Mouse (Mus musculus) kidney, embryonic 14.5 days (tissue): Measurements from ENCODE around the gene Exoc4. TPM values are rescaled to one million over a fixed set of nuclear protein-coding genes. Genes with fewer than 3 reads are reported as not detected.

Source experiments
- ATAC-seq: fragments of 200-750 bp; cut with Nextera tagmentation; 2 replicates; pipeline ENCODE4 v1.8.0; 2017; ENCODE audit warnings: moderate number of reproducible peaks, mild to moderate bottlenecking, moderate TSS enrichment, moderate library complexity; ENCODE audit not compliant: low FRiP score, low TSS enrichment
- H3K27ac ChIP-seq: fragments of 300-500 bp; sonication (generic); 2 replicates; pipeline ENCODE4 v1.5.1; 2014; ENCODE audit warnings: low read depth, mild to moderate bottlenecking, low read length, moderate library complexity, mixed read lengths
- H3K27me3 ChIP-seq: fragments of 300-500 bp; sonication (generic); 2 replicates; pipeline ENCODE4 v1.6.1; 2014; ENCODE audit warnings: mild to moderate bottlenecking, low read length; ENCODE audit not compliant: control insufficient read depth, insufficient read depth
- H3K36me3 ChIP-seq: fragments of 300-500 bp; sonication (generic); 2 replicates; pipeline ENCODE4 v1.6.1; 2014; ENCODE audit warnings: low read length, mixed read lengths; ENCODE audit not compliant: control insufficient read depth, insufficient read depth
- H3K4me1 ChIP-seq: fragments of 300-500 bp; sonication (generic); 2 replicates; pipeline ENCODE4 v1.6.1; 2014; ENCODE audit warnings: low read length, mixed read lengths; ENCODE audit not compliant: control insufficient read depth, insufficient read depth
- H3K4me2 ChIP-seq: fragments of 300-500 bp; sonication (generic); replicated peaks from 2 replicates; pipeline ENCODE4 v1.6.1; 2014; ENCODE audit warnings: low read depth, mild to moderate bottlenecking, low read length
- H3K4me3 ChIP-seq: fragments of 300-500 bp; sonication (generic); 2 replicates; pipeline ENCODE4 v1.5.1; 2014; ENCODE audit warnings: mild to moderate bottlenecking, low read length
- H3K9ac ChIP-seq: fragments of 300-500 bp; sonication (generic); 2 replicates; pipeline ENCODE4 v1.6.1; 2014; ENCODE audit warnings: low read depth, mild to moderate bottlenecking, low read length, moderate library complexity
- H3K9me3 ChIP-seq: fragments of 300-500 bp; sonication (generic); 2 replicates; pipeline ENCODE4 v1.6.1; 2016; ENCODE audit warnings: low read length; ENCODE audit not compliant: control insufficient read depth
- WGBS: fragments of 180-500 bp; shearing (Covaris S2); extraction: QIAGEN DNeasy Blood & Tissue Kit; methylation state at CpG from one replicate; pipeline ENCODE4 v1.1.7; 2014; 5-methylcytosine and 5-hydroxymethylcytosine counted together
- polyA plus RNA-seq: library from polyadenylated mRNA; unstranded; fragments of >200 nt; fragmentation: Nextera tagmentation; extraction: Ambion mirVana; gene quantifications from 2 replicates; pipeline ENCODE4 v1.2.1, GENCODE M21; 2014

The Exoc4 gene
- polyA plus RNA-seq, 1 experiment from 2014 or later = 31.5 TPM

DNA sequence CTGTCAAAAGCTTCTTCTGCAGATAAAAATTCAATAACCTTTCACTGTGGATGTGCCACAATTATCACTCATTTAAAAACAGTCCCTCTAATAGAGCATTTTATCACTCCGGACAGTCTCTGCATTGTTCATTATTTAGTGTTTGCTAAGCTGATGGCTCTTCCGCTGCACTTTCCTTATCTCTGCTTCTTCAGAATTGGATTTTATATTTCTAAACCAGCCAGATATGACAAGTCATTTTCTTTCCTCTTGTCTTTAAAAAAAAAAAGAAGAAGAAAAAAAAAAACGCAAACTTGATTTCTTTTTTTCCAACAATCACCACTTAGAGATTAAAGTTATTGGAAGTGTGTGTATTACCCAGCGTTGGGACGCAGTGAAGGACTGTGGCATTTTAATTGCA is 624.1 kb downstream of the Exoc4 start:
- no peaks in the 10 kb centered on the region for H3K36me3 ChIP-seq
- no peak overlapping the region for H3K4me3 ChIP-seq
- no peak for ATAC-seq
- H3K9me3 ChIP-seq = no peaks in the 10 kb centered on the region
- no peaks in the 10 kb centered on the region for H3K4me1 ChIP-seq
- no peak overlapping the region for H3K27ac ChIP-seq
- 82% methylated on average over 5 of the region's 5 CpGs for WGBS
- no peak overlapping the region for H3K4me2 ChIP-seq
- H3K27me3 ChIP-seq = no peaks in the 10 kb centered on the region
- H3K9ac ChIP-seq = no peak overlapping the region

DNA sequence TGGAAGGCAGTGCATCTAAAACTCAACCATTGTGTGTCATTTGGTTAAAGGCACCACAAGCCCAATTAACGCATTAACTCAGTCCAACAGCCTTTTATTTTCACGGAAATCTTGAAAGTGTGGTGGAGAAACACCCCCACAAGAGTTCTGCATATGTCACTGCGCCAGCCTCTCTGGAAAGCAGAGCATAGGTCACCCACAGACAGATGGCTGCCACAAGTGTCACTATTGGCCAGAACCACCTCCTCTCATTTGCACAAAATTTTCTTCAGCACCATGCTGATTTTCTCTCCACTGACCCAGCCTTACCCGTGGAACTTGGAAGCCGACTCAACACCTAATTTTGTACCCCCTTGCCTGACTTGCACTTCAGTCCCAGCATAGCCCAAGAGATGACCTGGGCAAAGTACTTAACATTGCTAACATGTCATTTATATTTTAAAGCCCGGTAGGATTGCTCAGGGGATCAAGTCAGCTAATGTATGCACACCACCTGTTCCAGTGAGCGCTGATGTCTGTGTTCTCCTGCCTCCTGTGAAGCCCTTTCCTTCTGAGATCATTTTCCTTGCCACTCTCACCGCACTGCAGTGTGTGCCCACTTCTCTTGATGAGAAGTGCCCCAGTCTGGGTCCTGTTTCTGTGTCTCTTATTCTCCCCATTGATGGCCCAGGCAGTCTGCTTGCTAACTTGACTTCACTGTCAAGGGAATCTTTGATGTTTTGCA is 625.6 kb downstream of the Exoc4 start:
- Histone ChIP-seq H3K9ac (no peak overlapping the region), H3K27me3 (no peaks in the 10 kb centered on the region), H3K4me2 (no peak overlapping the region), H3K4me1 (no peaks in the 10 kb centered on the region), H3K27ac (no peak overlapping the region), H3K9me3 (no peaks in the 10 kb centered on the region), H3K36me3 (no peaks in the 10 kb centered on the region), H3K4me3 (no peak overlapping the region)
- WGBS = 76% methylated on average over 8 of the region's 8 CpGs
- ATAC-seq = no peak

DNA sequence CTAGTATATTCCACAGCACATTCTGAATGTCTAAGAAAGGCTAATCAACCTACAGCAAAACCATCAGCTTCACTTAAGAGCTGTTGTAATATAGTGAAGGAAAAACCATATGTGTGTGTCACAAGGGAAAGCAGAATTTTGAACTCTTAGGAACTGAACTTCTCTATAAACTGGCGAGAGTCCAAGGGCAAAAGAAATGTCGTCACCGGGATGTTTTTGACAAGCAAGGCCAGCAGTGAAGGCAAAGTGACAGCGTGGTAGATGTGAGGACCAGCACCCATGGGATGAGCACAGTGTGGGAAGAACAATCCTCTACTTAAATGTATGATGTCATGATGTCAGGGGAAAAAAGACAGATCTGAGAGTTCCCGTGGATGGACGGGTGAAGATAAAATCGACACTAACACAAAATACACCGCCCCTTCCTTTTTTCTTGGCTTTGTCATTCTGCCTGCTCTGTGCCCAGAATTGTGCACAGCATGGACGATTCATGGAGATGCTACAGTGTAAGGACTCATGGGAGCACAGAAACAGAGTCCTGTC is 635.3 kb downstream of the Exoc4 start:
- Histone ChIP-seq H3K27me3 (no peaks in the 10 kb centered on the region), H3K36me3 (no peaks in the 10 kb centered on the region), H3K9me3 (no peaks in the 10 kb centered on the region), H3K4me2 (no peak overlapping the region), H3K9ac (no peak overlapping the region), H3K4me3 (no peak overlapping the region), H3K4me1 (no peaks in the 10 kb centered on the region), H3K27ac (no peak overlapping the region)
- no peak for ATAC-seq
- WGBS = 83% methylated on average over 9 of the region's 9 CpGs

DNA sequence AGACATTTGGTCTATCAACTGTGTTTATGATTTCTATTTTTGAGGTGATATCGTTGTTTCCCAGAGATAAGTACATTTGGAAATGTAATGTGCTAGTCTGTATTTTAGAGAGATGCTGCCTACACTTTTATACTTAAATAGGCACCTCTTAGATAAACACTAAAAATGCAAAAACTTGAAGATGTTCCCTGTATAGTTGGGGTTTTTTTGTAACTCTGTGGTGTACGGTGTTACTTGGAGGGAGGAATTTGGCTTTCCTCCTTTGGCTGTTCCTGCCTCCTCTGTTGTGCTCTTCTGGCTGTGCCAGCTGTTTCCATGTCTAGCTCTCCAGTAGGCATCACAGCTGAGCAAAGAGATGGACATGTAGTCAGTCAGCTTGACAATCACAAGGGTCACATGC is 638.1 kb downstream of the Exoc4 start:
- Histone ChIP-seq H3K4me2 (no peak overlapping the region), H3K4me3 (no peak overlapping the region), H3K27ac (no peak overlapping the region), H3K9me3 (no peaks in the 10 kb centered on the region), H3K27me3 (no peaks in the 10 kb centered on the region), H3K36me3 (no peaks in the 10 kb centered on the region), H3K9ac (no peak overlapping the region), H3K4me1 (no peaks in the 10 kb centered on the region)
- ATAC-seq = no peak
- WGBS = 97% methylated on average over 2 of the region's 2 CpGs

DNA sequence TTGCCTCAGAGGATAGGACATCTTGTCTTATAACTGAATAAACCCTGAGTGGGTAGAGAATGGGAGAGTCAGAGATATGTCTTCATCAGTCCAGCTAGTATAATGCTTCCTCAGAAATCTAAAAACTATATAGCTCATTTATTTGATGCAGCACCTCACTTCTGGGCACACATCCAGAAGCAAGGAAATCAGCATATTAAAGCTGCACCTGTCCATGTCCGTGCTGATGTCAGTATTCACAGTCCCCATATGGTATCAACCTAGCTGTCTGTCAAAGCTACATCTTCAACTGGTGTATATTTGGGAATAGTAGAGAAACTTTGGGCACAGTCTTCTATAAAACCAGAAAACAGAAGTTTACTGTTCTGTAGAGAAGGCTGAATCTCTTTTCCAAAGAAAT is 642.0 kb downstream of the Exoc4 start:
- WGBS = 100% methylated on average over 1 of the region's 1 CpGs
- Histone ChIP-seq H3K36me3 (no peaks in the 10 kb centered on the region), H3K4me3 (no peak overlapping the region), H3K9me3 (no peaks in the 10 kb centered on the region), H3K27me3 (no peaks in the 10 kb centered on the region), H3K9ac (no peak overlapping the region), H3K4me2 (no peak overlapping the region), H3K27ac (no peak overlapping the region), H3K4me1 (no peaks in the 10 kb centered on the region)
- no peak for ATAC-seq

DNA sequence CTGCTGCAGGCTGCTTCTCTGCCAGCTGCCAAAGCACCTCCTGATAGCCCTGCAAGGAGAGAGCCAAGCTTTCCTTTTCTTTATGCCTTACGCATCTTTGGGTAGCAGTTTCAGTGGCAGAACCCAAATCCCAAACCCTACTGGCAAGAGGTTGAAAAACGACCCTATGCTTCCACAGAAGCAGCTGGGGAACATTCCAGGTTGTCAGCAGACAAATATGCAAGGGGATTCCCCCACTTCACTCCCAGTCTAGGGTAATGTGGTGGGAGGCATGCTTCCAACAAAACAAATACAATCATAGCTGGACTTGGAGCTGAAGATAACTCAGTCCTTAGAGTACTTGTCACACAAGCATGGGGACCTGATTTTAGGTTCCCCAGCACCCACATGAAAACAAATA is 643.3 kb downstream of the Exoc4 start:
- no peak overlapping the region for H3K27ac ChIP-seq
- H3K4me1 ChIP-seq = no peaks in the 10 kb centered on the region
- no peak overlapping the region for H3K4me2 ChIP-seq
- H3K9me3 ChIP-seq = no peaks in the 10 kb centered on the region
- no peak overlapping the region for H3K9ac ChIP-seq
- no peaks in the 10 kb centered on the region for H3K36me3 ChIP-seq
- 46% methylated on average over 2 of the region's 2 CpGs for WGBS
- H3K27me3 ChIP-seq = no peaks in the 10 kb centered on the region
- no peak overlapping the region for H3K4me3 ChIP-seq
- no peak for ATAC-seq

DNA sequence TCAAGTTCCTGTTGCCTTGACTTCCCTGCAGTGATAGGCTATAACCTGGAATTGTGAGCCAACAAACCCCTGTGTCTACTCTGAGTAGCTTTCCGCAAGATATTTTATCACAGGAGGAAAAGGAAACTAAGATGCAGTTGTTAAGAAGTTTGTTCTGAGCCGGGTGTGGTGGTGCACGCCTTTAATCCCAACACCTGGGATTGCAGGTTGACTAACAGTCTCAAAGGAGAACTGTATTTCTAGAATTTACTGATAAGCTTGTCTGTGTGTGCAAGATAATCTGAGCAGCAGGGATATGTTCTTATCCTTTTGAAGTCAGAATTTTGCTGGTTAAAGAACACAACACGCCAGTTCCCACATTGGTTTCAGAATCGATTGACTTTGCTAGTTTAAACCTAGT is 651.1 kb downstream of the Exoc4 start:
- no peaks in the 10 kb centered on the region for H3K36me3 ChIP-seq
- ATAC-seq = no peak
- H3K9ac ChIP-seq = no peak overlapping the region
- WGBS = 91% methylated on average over 5 of the region's 5 CpGs
- H3K9me3 ChIP-seq = no peaks in the 10 kb centered on the region
- no peak overlapping the region for H3K27ac ChIP-seq
- H3K4me1 ChIP-seq = no peaks in the 10 kb centered on the region
- H3K4me2 ChIP-seq = no peak overlapping the region
- no peaks in the 10 kb centered on the region for H3K27me3 ChIP-seq
- H3K4me3 ChIP-seq = no peak overlapping the region

DNA sequence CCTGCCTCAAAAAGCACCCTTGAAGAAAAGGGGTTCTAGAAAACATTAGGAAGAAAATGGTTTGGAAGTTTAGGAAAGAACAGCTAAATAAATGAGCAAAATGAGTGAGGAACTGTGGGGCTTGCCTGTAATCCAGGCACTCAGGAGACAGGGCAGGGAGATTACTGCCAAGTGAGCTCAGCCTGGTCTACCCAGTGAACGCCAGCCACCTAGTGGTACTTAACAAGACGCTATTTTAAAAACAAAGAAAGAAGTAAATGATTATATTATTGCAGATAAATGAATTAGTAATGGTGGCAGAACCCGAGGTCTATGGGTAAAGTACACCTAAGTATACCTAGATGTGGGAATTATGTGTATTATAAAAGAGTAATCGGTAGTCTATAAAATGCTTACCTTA is 651.7 kb downstream of the Exoc4 start:
- H3K27me3 ChIP-seq = no peaks in the 10 kb centered on the region
- H3K4me3 ChIP-seq = no peak overlapping the region
- no peak for ATAC-seq
- no peak overlapping the region for H3K4me2 ChIP-seq
- no peaks in the 10 kb centered on the region for H3K36me3 ChIP-seq
- no peak overlapping the region for H3K27ac ChIP-seq
- H3K9ac ChIP-seq = no peak overlapping the region
- H3K4me1 ChIP-seq = no peaks in the 10 kb centered on the region
- 77% methylated on average over 4 of the region's 4 CpGs for WGBS
- no peaks in the 10 kb centered on the region for H3K9me3 ChIP-seq

DNA sequence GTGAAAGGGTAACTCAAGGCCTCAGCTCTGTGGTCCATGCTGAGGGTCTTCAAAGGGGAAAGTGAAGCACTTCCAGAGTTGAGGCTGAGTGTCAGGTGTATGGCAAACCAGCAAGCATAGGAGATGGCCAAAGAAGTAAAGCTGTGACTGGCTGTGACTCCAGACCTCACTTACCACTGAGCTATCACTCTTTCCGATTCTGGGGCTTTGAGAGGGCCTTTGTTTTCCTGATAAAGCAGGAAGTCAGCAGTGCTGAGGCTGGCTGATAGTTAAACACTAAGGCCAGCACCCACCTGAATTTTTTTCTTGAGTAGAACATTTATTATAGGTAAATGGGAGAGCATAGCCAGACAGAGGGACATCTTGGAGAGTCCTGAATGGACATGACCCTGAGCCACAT is 656.2 kb downstream of the Exoc4 start:
- Histone ChIP-seq H3K4me2 (no peak overlapping the region), H3K27ac (no peak overlapping the region), H3K27me3 (no peaks in the 10 kb centered on the region), H3K4me3 (no peak overlapping the region), H3K4me1 (no peaks in the 10 kb centered on the region), H3K36me3 (no peaks in the 10 kb centered on the region), H3K9ac (no peak overlapping the region), H3K9me3 (no peaks in the 10 kb centered on the region)
- 62% methylated on average over 1 of the region's 1 CpGs for WGBS
- ATAC-seq = no peak
